ENCODE assay signal across 21 mouse cellular contexts in the genomic region with DNA sequence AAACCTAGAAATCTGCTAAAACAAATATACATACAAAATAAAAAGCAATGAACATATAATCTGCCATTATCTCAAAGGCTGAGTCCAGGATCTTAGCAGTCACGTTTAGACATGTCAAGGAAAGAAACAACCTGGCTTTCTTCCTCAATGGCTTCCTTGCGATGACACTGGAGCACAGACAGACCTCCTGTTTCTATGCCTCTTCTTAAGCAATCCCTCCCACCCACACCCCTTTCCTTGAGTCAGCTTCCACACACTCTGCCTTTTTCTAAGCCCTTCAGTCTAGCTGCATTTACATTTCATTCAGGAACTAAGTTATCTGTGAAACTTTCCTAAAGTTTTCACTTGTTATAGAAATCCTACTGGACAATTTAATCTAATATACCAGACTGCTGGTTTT. TPM values are rescaled to one million over a fixed set of nuclear protein-coding genes. Genes with fewer than 3 reads are reported as not detected.
DNase-seq lines count a peak whose midpoint lies in the region; ATAC-seq and TF ChIP-seq lines count a peak whose summit lies in the region.
"Had no signal": no experiment of that assay in that cellular context is flagged by ENCODE, and none has a peak within 500 bp of the region (broad histone marks: within the 10 kb centered on the region; RNA-seq: fewer than 3 reads in every experiment).

No protein-coding gene starts in this region.

- DNase-seq in gastrocnemius, adult 2 months, result no peak
- DNase-seq in gastrocnemius, adult 18-20 months (ENCODE audit: low spot score), result no peak
- peak; percentile 86 for DNase-seq in fat pad, adult 2 months (ENCODE audit: extremely low read depth, low read depth, low spot score)
- no peak for DNase-seq in spleen, postnatal 14 days (ENCODE audit: low spot score in 2 of 2)
- DNase-seq in embryo, embryonic 10.5 days (ENCODE audit: low spot score), result no peak
- DNase-seq: adrenal gland, adult 2 months; adrenal gland, postnatal 25 days; cerebellum, adult 11-12 months; cerebellum, adult 2 months; cerebellum, adult 9-10 months; cerebellum, postnatal 10 days; cerebellum, postnatal 25 days; embryo, embryonic 11 days; forebrain, postnatal 0 days had no signal

- H3K9me3 ChIP-seq in megakaryocyte, embryonic 14.5 days, result no peaks in the 10 kb centered on the region
- H3K9me3 ChIP-seq: embryonic facial prominence, embryonic 13.5 days; embryonic facial prominence, embryonic 15.5 days; forebrain, embryonic 13.5 days; forebrain, embryonic 15.5 days had no signal

- peaks cover 81% of the 10 kb centered on the region for H3K4me1 ChIP-seq in megakaryocyte, embryonic 14.5 days

- no peak for ATAC-seq in megakaryocyte, adult 5-6 weeks (ENCODE audit: poor library complexity, severe bottlenecking)
- ATAC-seq: forebrain, embryonic 13.5 days; forebrain, embryonic 15.5 days; forebrain, postnatal 0 days had no signal

- H3K27ac ChIP-seq in gastrocnemius, adult 2 months, result 0 out of 2 replicates have a peak overlapping the region, but pooled peaks have one; percentile 17
- H3K27ac ChIP-seq: embryonic facial prominence, embryonic 13.5 days; embryonic facial prominence, embryonic 15.5 days; forebrain, embryonic 13.5 days; forebrain, embryonic 15.5 days had no signal

- H3K27me3 ChIP-seq in megakaryocyte, embryonic 14.5 days (replicated peaks), result no peaks in the 10 kb centered on the region
- H3K27me3 ChIP-seq: embryonic facial prominence, embryonic 13.5 days; embryonic facial prominence, embryonic 15.5 days; forebrain, embryonic 13.5 days; forebrain, embryonic 15.5 days had no signal

- H3K36me3 ChIP-seq in megakaryocyte, embryonic 14.5 days (replicated peaks; ENCODE audit: low read length), result peaks cover 68% of the 10 kb centered on the region
- H3K36me3 ChIP-seq: embryonic facial prominence, embryonic 15.5 days; forebrain, embryonic 15.5 days had no signal

- no peak overlapping the region for H3K4me3 ChIP-seq in gastrocnemius, adult 2 months
- H3K4me3 ChIP-seq in megakaryocyte, embryonic 14.5 days (replicated peaks), result peak overlapping the region; percentile 38
- H3K4me3 ChIP-seq: embryonic facial prominence, embryonic 13.5 days; embryonic facial prominence, embryonic 15.5 days; erythroblast, embryonic 14.5 days; forebrain, embryonic 13.5 days; forebrain, embryonic 15.5 days had no signal

- intact Hi-C loops in gastrocnemius, adult 2 months (cut with DNase I), result no loop called here

- no peak for TF ChIP-seq CTCF in gastrocnemius, adult 2 months (IDR thresholded peaks at IDR 0.05)

RNA-seq across cellular contexts. Expression of a gene that starts 6.4 kb away (rescaled TPM):
- 100 to 1,000 TPM in 1 of 2 experiments, 10 to 100 TPM in 1; 65.4 to 115 TPM for total RNA-seq in gastrocnemius, adult 2 months (2021)
- 10 to 100 TPM; 73.5 to 95.6 TPM for total RNA-seq in gastrocnemius, adult 18-20 months (2021)
- polyA plus RNA-seq in megakaryocyte, embryonic 14.5 days (2012; ENCODE audit: insufficient read depth, low replicate concordance), result 9.8 and 28.2 TPM in 2 replicates
- total RNA-seq in megakaryocyte, adult 5-6 weeks (2015), result 66.9 and 76.8 TPM in 2 replicates
- total RNA-seq in megakaryocyte, adult 5-6 weeks (2017), result 68.6 and 71.2 TPM in 2 replicates

RNA-seq across cellular contexts. Expression of a gene that starts 45.4 kb away (rescaled TPM):
- 1 to 10 TPM; 8.2 to 8.5 TPM for total RNA-seq in gastrocnemius, adult 2 months (2021)
- total RNA-seq in gastrocnemius, adult 18-20 months (2021), result 1 to 10 TPM; 6.7 to 7.8 TPM
- polyA plus RNA-seq in megakaryocyte, embryonic 14.5 days (2012; ENCODE audit: insufficient read depth, low replicate concordance), result 0.89 and 1.7 TPM in 2 replicates
- 28.0 and 34.6 TPM in 2 replicates for total RNA-seq in megakaryocyte, adult 5-6 weeks (2015)
- 30.3 and 30.5 TPM in 2 replicates for total RNA-seq in megakaryocyte, adult 5-6 weeks (2017)
